Mouse (Mus musculus) thymus, postnatal 0 days (tissue): ENCODE data around the gene Tead3. TPM values are rescaled to one million over a fixed set of nuclear protein-coding genes. Genes with fewer than 3 reads are reported as not detected.
"Not testable (repeated sequence)": the region's sequence is repeated elsewhere in the genome, so short reads cannot be mapped to it uniquely, and the experiment has no call there.

Source experiments
- DNase-seq: peaks from one replicate; pipeline ENCODE4 v3.0.0-alpha.2; 2015; ENCODE audit warnings: low spot score
- polyA plus RNA-seq: library from polyadenylated mRNA; unstranded; fragments of >200 nt; fragmentation: Nextera tagmentation; extraction: Ambion mirVana; gene quantifications from 2 replicates; pipeline ENCODE4 v1.2.1, GENCODE M21; 2015

Gene Tead3
- polyA plus RNA-seq, 1 experiment from 2014 or later, result 2.2 TPM

- no peak for DNase-seq
These were observed 19.1 kb downstream of the Tead3 start for GRCm38 (mm10) chr17:28331241-28332112.

GRCm38 (mm10) chr17:28330590-28330989 is 20.0 kb downstream of the Tead3 start:
- not testable (repeated sequence) for DNase-seq

DNA sequence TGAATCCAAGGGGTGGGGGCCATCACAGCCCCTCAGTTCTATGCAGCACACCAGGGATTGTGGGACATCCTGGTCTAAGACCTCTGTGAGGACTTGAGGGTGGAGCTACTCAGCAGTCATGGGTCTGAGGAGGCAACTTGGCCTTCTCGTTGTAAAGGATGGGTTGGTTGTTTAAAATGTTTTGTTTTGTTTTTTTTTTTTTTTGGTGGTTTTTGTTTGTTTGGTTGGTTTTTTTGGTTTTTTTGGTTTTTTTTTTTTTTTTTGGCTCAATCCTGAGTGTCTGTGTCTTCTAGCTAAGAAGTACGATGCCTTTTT is 20.4 kb downstream of the Tead3 start:
- DNase-seq, result no peak

- no peak for DNase-seq
These were observed 20.9 kb downstream of the Tead3 start for GRCm38 (mm10) chr17:28329503-28330231.

DNA sequence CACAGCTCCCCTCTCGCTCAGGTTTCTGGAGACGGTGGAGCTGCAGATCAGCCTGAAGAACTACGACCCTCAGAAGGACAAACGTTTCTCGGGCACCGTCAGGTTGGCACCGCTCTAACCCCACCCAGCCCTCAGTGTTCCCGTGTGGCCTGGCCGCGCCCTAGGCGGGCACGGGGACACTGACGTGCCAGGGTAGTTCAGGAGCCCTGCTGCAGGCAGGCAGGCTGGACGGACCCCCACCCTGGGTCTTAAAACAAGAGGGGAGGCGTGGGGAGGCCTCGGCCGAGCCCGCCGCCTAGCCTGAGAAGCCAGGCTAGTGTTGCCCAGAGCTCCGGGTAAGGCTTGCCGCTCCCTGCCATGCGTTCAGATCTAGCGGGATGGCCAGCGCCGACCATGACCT is 21.7 kb downstream of the Tead3 start:
- no peak for DNase-seq

GRCm38 (mm10) chr17:28328366-28328928 is 22.2 kb downstream of the Tead3 start, which contains the start of gene Rpl10a:
TSS of gene Rpl10a (plus strand) at chr17:28328471.
- DNase-seq, result peak; percentile 99

DNA sequence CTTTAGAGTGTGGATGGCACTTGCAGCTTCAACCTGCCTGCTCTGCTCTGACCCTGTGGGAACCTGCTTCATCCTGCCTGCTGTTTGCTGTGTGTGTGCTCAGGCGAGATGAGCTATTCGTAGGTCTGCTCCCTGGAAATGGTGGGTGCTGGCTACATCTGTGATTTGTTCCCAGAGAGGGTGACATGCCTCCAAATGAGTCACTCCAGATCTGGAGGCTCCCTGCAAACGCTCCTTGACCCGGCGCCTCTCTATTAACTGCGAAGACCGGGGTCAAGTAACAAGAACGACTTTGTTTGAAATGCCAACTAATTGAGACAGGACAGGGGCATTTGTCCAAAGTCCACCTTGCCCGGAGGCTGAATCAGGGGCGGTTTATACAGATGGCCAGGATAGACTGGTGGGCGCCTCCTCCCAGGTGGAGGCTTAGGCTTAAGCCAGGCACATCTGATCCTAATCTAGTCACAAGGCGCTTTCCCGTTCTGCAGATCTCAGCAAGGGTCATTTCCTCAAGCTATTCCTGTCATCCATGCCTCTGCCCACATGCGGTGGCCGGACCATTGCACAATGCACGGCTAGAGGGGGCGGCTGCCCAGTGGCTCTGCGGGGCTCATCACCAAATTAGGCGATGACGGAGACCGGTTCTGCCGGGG is 22.8 kb downstream of the Tead3 start:
- no peak for DNase-seq

GRCm38 (mm10) chr17:28326951-28327350 is 23.7 kb downstream of the Tead3 start:
- DNase-seq, result no peak

GRCm38 (mm10) chr17:28325751-28326150 is 24.9 kb downstream of the Tead3 start:
- DNase-seq, result no peak

DNA sequence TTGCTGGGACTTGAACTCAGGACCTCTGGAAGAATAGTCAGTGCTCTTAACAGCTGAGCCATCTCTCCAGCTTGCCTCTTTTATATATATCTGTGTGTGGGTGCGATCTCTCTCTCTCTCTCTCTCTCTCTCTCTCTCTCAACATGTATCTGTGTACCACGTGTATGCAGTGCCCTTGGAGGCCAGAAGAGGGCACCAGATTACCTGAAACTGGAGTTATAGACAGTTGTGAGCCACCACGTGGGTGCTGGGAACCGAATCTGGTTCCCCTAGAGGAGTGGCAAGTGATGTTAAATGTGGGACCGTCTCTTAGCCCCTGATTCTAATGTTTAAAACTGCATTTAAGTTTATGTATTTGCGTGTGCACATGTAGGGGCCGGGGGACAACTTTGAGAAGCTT is 26.2 kb downstream of the Tead3 start:
- DNase-seq, result not testable (repeated sequence)

GRCm38 (mm10) chr17:28323786-28324185 is 26.8 kb downstream of the Tead3 start:
- no peak for DNase-seq

DNA sequence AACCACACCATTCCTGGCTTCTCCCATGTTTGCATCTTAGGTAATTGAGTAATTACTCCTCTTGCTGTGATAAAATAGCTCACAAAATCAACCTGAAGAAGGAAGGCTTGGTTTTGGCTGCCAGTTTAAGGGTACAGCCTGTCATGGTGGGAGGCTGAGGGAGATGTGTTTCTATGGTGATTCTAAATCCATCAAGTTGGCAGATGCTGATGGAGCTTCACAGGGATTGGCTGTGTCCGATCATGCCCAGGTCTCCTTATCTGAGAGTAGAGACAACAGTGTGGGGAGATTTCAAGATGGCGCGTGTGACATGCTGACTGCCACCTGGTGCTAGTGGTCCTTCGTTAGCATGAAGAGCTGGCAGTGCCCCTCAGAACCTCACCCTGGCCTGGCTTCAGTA is 28.9 kb downstream of the Tead3 start:
- no peak for DNase-seq

- no peak for DNase-seq
These were observed 32.9 kb downstream of the Tead3 start for GRCm38 (mm10) chr17:28317725-28318124.

DNA sequence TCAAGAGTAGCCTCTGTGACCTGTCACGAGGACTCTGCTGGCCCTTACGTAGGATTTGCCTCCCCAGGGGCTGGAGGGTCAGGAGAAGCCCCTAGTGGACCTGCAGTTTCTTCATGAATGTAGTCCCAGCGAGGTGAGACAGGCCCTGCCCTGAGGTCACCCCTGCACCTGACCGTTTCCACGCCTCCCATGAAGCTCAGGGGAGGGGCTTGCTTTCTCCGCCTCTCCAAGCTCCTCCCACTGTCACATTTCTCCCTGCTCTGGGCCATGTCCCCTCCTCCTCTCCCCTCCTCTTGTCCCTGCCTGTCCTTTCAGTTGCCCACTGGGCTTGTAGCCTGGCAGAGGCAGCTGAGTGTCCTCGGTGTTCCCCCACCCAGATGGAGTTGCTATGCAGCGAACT is 33.5 kb downstream of the Tead3 start:
- DNase-seq, result no peak

DNA sequence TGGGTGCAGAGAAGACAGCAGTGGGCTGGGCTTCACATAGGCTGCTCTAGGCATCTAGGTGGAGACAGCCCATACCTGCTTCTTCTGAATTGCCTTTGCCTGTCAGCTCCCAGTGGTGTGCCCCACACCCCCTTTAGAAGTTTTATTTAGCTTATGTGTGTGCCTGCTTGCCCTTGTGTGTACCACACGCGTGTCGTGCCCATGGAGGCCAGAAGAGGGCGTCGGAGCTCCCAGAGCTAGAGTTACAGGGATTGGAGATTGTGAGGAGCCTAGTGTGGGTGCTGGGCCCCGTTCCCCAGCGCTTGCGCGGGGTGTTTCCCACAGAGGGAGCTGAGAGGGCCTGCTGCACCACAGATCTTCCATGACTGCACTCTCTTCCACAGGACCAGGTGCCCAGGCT is 34.1 kb downstream of the Tead3 start:
- no peak for DNase-seq

DNA sequence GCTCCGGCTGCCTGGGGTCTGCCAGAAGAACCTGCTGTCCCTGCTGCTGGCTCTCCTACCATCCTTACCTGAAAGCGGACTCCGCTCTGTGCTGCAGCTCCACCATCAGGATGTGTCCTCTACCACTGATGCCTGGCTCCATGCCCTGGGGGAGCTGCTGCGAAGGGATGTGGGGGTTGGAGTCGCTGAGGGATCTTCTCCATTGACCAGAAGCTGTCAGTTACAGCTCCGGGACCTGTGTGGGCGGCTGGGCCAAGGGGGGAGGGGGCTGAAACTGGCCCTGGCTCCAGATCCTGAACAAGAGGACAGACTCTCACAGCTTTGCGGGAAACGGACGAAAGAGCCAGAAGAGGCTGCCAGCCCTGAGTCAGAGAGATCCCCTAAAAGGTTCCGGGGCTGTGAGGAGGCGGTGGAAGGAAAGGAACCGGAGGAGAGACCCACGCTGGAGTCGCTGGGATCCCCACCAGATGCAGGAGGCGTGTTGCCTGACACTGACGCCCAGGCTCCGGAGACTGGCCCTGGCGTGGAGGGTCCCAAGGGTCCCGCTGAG is 34.9 kb downstream of the Tead3 start:
- DNase-seq, result no peak

DNA sequence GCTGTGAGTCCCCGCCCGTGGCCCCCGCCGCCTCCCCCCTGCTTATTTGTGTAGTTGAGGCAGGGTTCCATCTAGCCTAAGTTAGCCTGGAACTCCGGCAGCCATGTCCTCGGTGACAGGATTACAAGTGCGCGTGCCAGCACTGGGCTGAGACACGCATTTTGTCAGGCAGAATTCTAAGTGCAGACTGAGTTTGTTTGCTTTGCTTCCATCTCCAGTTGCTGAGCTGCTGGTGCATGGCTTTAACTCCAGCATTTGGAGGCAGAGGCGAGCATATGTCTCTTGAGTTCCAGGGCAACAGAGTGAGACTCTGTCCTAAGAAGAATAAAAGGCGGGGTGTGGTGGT is 36.8 kb downstream of the Tead3 start:
- DNase-seq, result no peak

GRCm38 (mm10) chr17:28313212-28313879 is 37.3 kb downstream of the Tead3 start, which contains the start of gene Fance:
TSS of gene Fance (plus strand) at chr17:28313519.
- peak; percentile 98 for DNase-seq

- no peak for DNase-seq
These were observed 38.1 kb downstream of the Tead3 start for GRCm38 (mm10) chr17:28312232-28313211.
